Mouse (Mus musculus) mature B cell (primary cell): ENCODE results near the gene Jazf1.

Source experiments
- in situ Hi-C: fragments of 300-500 bp; cut with MboI; formaldehyde crosslinking; loops from 2 replicates; pipeline ENCODE4 v1.14.3; 2019

Gene Jazf1

DNA sequence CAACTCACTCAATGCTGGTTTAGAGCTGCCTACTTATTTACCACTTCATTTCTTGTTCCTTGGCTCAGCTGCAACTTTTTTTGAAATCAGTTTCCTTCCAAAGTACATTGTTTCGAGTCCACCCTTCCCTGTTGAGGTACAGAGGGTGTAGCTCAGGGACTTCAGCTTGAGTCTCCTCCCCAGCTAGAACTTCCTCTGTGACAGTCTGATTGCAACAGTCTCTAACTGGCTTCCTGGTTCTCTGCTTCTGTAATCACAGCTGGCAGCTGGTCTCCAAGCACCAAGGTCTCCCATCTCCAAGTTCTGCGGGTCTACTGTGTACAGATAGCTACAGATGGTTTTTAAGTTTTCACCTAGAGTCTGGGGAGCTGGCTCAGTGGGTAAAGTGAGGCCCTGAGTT, 113.1 kb downstream of the Jazf1 start:
- in situ Hi-C loops, result no loop called here

DNA sequence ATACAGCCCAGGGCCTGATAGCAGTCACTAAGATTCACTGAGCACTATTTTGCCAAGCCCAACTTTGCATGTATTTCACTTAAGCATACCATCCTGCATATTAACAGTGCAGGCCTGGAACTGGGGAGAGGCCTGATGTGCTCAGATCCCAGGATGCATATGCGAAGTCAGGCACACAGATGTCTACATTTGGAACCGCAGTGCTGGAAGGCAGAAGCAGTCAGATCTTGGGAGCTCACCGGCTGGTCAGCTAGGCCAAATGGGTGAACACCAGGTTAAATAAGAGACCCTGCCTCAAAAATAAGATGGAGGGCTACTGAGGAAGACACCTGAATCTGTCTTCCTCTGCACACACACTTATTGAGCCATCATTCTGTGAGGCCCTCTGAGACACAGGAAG, 113.6 kb downstream of the Jazf1 start:
- in situ Hi-C loops, result no loop called here

DNA sequence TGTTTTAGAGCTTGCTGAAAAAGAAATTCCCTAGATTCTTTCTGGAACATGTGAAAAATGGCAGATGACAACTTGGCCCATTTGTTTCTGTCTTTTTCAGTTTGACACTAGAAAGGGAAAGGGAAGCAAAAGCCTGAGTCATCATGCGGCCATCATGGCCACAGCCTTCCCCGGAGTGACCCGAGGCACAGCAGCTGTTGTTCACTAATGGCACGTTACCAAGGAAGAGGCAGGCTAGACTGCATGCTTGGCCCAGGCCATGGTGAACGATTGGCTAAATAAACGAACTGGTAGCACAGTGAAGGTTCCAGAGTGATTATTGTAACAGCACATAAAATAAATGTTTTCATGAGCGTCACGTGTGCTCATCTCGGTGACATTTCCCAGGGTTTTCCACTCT, 114.0 kb downstream of the Jazf1 start:
- in situ Hi-C loops, result no loop called here

DNA sequence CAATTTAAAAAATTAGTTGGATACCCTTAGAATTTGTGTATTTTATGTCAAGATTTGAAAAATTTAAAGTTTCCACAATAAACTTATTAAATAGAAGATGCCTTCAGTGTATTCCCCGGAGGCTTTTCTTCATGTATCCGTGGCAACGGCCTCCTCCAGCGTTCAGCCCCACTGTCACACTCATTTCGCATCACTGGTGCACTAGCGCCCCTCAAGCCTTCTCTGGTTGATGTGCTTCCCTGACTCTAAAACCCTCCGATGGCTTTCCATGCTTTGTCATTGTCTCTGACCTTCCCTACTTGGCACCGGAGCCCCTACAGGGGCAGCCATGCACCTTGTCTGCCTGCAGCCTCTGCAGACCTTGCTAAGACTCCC, 115.9 kb downstream of the Jazf1 start:
- in situ Hi-C loops, result no loop called here

DNA sequence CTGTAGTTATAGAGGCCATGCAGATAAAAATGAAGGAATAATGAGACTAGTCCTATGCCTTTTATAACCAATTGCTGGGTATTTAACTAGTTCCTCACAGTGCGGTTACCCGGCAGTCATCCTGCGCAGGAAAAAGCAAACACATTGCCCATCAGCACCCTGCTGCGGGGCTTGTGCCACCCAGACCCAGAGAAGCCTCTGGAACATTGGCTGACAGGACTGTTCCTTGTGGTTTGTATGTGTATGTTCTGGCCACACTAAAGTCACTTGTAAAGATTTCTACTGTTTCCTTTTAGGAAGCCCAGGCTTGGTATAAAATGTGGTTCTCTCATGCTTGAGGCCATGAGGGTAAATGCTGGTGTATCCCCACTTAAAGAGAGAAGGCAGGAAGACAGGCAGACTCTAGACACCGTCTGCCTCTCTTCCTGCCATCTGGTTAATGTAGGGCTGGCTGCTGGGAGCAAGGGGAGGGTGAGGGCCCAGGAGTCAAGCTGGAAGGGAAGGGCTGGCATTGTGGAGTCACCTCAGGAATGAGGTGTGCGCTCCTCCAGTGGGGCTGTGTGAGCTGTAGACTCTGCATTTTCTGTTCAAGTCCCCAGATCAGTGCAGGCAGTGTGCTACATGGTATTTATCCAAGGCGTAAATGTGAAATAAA, 116.4 kb downstream of the Jazf1 start:
- in situ Hi-C loops, result no loop called here

DNA sequence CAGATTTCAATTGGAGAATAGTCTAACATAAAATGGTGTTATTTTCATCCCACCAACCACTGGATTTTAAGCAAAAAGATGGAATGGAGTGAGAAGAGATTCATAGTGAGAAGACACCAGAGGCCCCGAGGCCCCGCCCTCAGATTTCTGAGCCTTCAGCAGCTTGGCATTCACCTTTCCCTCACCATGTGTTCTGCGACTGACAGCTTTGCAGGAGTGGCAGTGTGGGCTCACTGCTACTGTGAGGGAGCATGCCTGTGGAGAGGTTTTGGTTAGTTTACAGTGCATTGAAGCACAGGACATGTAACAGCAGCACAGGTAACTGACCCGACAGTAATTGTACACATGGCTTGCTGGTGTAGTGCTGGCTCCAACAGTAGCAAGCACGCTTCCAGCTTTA, 118.1 kb downstream of the Jazf1 start:
- in situ Hi-C loops, result no loop called here

DNA sequence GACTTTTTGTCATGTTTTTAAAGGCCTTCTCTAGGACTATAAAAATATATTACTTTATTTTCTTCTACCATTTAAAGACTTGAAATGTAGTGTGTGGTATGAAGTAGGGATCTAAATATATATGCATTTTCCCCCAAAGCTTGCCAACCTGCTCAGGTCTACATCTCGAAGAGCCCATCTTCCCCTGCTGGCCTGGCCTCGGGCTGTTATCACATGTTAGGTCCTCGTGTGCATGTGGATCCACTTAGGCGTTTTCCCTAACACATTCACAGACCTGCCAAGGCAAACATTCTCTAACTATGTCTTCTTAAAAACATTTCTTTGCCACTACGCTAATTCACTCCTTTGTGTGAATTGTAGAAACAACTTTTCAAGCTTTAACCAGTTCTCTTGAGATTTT, 125.9 kb downstream of the Jazf1 start:
- in situ Hi-C loops, result no loop called here

DNA sequence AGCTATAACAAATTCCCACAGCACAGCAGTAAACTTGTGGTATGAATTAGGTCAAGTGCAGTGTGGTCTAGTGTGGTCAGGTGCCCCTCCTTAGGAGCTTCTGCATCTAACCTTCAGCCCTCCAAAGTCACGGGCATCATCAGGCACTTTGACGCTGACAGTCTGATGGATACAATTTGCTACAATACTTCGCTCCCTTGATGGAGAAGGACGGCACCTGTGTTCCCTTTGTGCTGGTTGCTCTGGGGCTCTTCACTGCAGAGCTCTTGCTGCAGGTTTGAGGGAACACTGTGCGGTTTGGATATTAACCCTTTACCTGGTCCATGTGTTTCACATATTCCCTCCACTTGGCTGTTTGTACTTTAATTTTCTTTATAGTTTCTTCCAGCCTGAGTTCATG, 126.3 kb downstream of the Jazf1 start:
- in situ Hi-C loops, result no loop called here

DNA sequence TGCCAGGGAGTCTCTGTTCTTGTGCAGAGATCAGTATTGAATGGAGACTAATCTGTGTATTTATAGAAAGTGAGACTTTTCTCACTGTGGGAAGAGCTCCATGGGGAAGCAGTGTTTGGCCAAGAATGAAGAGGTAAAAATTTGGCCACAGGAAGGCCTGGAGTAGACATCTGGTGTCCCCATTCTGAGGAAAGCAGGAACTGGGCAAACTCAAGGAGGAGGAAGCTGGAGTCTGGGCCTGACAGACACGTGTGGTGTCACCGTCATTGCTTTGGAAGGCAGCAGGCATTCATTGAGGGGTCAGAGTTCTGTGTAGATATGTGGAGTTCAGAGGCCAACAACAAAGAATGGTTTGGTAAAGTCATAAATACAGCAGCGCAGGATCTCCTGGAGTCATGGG, 130.5 kb downstream of the Jazf1 start:
- in situ Hi-C loops, result no loop called here

DNA sequence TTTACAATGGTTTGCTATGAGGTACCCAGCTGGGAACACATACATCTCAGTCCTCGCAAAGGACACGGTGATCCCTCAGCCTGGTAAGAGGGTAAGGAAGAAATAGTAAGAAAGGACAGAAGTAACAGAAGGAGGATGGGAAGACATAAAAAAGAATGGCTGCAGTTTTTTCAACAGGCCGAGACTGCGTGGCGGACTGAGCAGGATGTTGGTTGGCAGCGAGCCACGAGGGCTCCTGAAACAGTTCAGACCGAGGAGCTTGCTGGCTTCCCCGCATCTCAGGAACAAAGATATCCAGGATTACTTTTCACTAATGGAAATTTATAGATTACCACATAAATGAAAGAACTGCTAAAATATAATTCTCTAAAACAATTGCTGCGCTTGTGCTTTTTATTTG, 131.4 kb downstream of the Jazf1 start:
- in situ Hi-C loops, result no loop called here

DNA sequence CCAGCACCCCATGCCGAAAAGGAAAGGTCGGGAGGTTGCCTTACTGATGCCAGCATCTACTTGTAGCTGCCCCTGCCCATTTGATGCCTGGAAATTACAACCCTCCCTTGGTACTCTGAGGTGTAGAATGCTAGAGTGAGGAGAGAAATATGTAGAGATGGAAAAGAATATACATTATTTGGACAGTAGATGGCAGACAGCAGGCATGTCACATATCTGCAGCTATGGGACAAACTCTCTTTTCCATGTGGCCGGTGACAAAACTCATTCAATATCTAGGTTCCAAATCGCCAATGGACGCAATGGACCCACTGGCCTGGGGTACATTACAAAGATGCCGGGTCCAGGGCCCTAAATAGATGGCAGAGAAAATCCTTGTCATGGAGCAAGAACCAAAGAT, 134.4 kb downstream of the Jazf1 start:
- in situ Hi-C loops, result no loop called here

DNA sequence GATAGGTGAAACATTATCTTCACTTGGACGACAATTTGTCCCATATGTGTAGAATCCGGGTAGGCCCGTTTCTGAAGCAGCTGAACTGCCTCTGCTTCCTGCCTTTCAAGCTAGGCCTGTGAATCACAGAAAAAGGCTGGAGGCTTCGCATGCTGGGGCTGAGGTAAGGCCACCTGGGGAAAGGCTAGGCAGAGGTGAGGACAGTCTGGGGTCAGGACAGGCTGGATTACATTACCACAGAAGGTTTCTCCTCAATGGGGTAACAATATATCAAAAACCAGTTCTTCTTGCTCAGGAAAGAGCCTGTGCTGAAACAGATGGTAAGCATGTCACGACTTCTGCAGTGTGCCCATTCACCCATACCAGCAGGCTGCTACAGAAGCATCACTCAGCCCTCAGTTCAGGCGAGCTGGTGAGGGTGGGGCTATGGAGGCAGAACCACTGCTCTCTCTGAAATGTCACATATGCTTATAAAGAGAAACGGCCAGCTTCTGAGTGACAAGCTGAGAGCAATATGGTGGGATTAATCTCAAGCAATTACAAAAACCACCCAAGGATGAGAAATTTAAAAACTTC, 135.7 kb downstream of the Jazf1 start:
- in situ Hi-C loops, result no loop called here

DNA sequence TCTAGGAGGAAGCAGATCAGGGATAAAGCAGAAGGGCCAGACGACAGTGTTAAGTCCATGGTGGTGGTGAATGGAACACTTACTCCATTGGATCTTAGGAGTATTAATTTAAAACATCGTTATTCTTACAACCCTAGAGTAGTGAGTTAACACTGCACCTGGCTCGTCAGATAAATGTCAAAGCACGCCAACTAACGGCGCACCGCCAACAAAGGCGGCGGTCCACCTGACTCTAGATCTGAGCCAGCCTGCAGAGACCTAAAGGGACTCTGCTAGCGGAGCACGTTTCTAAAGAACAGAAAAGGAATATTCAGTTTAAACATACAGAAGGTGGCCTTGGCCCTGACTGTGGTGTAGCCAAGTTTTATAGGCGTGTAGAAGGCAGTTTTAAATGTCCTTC, 139.1 kb downstream of the Jazf1 start:
- in situ Hi-C loops, result no loop called here

DNA sequence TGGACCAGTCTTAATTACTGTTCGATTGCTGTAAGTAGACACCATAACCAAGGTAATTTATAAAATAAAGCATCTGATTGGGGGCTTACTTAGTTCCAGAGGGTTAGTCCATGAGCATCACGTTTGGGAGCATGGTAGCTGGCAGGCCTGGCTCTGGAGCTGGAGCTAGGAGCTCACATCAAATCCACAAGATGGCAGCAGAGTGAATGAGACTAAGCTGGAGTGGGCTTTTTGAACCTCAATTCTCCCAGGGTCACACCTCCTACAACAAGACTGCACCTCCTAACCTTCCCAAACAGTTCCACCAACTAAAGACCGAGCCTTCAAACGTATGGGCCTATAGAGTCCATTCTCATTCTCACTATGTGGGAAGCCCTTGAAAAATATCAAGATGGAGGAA, 141.5 kb downstream of the Jazf1 start:
- in situ Hi-C loops, result no loop called here

DNA sequence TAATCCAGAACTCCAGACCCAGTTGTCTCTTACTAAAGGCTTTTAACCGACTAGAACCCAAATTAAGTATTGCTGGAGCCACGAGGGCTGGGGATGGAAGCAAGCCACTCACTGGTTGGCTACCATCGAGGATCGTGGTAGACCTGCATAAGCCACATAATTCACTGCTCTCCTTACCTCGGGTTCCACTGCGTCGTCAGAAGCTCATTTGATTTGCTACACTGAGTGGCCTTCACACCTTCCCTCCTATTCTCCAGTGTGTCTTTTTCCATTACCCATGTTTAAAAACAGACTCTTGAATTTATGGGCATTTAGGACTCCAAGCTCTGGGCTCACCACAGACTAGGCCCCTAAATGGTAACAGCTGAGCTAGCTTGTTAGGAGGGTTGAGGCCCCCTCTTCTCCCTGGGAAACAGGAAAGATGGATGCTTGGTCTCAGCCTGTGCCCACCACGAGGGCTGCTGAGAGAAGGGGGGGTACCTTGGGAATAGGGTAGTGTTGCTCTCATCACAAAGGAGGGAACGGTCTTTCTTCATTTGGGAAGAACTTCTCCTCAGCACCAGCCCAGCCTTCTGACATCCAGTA, 142.9 kb downstream of the Jazf1 start:
- in situ Hi-C loops, result no loop called here

DNA sequence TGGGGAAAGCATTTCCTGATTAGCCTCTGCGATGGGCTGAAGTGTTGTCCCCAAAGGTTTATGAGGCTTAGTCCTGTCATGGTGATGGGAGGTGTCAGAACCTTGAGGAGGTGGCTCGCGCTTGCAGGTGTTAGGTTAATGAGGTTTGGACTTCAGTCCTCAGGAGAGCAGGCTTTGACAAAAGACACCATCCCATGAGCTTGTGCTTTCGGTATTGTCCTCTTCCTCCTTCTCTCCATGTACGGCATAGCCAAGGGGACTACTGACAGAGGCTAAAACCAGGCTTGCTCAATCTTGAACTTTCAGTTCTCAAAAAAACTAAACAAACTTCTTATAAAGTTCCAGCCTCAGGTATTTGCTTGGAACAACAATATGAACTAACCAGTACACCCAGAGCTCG, 147.2 kb downstream of the Jazf1 start:
- in situ Hi-C loops, result no loop called here

DNA sequence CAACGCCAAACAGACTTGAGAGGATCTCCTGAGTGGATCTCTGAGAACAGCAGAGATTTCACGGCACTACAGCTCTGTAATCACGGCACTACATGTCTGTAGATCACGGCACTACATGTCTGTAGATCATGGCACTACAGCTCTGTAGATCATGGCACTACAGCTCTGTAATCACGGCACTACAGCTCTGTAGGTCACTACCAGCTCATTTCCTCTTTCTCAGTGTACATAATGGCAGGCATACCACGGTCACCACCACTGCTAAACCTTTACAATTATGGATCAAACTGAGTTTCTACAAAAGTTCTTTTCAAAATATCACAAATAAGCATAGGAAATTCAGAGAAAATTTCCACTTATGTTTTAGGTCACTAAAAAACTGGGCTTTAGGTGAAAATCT, 147.7 kb downstream of the Jazf1 start:
- in situ Hi-C loops, result no loop called here

DNA sequence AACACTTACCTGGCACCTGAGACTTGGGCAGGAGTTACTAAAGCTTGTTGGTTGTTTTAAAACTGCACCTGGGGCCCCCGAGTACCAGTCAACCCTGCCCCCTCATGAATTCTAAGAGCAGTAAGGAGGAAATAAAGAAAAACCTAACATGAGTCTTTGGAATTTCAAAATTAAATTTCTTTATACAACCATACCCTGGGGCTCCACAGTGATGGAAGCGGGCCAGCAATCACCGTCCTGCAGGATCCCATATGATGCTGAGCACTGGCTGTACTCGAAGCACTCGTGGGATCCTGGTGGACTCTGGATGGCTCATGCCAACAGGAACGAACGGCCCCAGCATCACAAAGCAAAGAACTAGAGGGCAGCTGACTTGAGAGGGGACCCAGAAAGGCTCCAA, 149.0 kb downstream of the Jazf1 start:
- in situ Hi-C loops, result loop anchor here (10.0 kb wide), 1 partner anchor 655 kb away; the partner anchor contains the start of gene Hoxa13

DNA sequence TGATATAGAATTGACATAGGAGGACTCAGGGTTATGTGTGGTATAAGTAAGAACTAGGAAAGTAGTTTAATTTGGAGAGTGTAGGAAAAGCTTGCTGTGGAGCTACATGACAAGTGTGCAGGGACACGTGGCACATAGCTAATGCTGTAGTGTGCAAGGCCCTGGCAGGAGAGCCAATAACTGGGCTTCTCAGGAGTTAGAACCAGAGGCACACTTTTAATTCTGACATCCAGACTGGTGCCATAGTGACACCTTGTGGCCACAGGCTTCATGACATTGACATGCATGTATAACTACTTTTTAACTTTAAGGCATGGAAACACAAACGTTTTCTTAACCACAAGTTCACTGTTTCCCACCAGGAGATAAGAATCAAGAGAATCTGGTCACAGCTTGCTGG, 149.5 kb downstream of the Jazf1 start:
- in situ Hi-C loops, result loop anchor here (10.0 kb wide), 1 partner anchor 654 kb away; the partner anchor contains the start of gene Hoxa13

DNA sequence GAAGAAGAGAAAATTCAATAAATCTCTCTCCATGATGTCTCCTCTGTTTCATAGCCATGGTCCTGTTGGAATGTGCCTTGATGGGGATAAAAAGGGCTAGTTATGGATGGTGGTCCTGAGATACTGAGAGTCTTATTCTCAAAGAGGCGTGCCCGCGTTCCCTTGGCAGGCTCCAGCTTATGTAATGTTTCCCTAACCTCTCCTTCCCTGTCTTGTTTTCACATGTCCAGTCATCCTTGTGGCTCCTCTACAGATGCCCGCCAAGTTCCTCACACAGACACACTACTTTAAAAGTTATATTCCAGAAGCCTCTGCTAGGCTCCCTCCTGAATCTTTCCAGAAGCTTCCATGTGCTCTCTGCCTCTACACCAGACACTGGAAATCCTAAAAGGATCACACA, 151.0 kb downstream of the Jazf1 start:
- in situ Hi-C loops, result loop anchor here (10.0 kb wide), 1 partner anchor 653 kb away; the partner anchor contains the start of gene Hoxa13

DNA sequence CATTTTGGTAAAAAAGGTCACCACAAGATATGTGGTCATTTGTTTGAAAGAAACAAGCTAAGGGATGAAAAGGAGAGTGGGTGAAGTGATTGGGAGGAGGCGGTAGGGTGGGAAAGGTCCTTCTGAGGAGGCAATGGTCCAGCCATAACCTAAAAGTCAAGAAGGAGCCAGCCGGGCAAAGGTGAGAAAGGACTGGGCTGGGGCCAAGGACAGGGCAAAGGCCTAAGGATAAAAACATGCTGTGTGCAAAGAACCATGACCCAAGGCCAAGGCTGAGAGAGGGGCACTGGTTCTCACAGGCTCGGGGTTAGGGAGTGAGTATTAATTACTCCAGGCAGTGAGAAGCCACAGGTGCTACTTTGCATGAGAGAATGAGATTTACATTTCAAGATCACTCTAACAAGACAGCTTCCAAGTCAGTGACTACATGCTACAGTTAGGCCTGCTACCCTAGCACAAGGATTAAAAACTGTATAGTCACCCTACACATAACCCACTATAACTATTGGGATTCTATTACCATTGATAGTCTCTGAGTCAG, 151.5 kb downstream of the Jazf1 start:
- in situ Hi-C loops, result loop anchor here (10.0 kb wide), 1 partner anchor 652 kb away; the partner anchor contains the start of gene Hoxa13

DNA sequence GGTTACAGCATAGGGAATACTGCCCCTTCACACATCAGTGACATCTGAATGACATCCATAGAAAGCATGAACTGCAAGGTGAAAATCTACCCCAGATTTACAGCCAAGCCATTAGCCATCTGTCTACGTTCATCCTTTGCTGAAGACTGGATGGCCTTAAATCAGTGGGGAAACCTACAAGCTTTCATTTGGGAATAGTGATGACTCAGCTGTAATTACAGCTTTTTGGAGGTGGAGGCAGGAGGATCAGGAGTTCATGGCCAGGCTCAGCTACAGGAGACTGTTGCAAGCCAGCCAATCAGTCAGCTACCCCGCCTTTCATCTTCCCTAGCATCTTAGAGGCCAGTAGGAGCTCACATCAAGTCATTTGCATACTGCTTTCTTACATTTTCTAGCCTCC, 153.5 kb downstream of the Jazf1 start:
- in situ Hi-C loops, result loop anchor here (10.0 kb wide), 1 partner anchor 650 kb away; the partner anchor contains the start of gene Hoxa13
